Mouse (Mus musculus): Measurements from ENCODE around the gene Cd2ap.
"Not testable (repeated sequence)": the region's sequence is repeated elsewhere in the genome, so short reads cannot be mapped to it uniquely, and the experiment has no call there.

The Cd2ap gene

GRCm38 (mm10) chr17:42876001-42876903 is at the start of gene Cd2ap:
Gene Cd2ap (minus strand): TSS chr17:42876665.
- peak; percentile 100 for DNase-seq

GRCm38 (mm10) chr17:42924731-42925130 is 48.3 kb upstream of the Cd2ap start:
- peak; percentile 6 to 14 for DNase-seq

DNA sequence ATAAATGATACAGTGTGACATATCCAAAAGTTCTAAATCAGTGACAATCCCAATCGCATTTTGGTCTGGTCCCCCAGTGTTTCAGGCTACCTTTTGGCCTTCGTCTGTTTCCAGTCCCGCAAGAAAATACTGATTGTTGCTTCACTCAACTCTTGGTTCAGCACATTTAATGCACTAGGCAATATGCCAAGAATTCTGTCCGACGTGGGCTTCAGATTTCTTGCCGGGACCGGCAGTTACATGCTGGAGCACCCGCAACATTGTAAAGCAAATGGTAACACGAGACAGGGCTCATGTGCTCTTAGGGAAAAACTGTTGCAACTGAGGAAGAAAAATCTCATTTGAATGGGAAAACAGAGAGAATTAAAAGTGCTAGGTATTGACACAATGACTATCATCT is 42.3 kb upstream of the Cd2ap start:
- no peak for DNase-seq

DNA sequence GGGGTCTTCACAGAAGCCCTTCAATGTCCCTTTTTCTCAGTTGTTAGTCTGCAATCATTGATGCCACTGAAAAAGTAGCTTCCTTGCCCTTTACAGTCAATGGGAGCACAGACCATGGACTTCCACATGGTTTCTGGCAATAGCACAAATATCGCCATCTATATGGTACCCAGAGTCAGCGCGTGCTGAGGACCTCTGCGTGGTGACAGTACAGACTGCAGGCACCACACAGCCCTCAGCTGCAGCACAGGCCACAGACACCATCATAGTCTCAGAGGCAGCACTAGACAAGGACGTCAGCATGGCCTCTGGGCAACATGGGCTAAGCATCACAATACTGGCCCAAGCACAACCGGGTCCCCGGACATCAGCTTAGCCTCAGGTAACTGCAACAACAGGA is 38.3 kb upstream of the Cd2ap start:
- no peak for DNase-seq

DNA sequence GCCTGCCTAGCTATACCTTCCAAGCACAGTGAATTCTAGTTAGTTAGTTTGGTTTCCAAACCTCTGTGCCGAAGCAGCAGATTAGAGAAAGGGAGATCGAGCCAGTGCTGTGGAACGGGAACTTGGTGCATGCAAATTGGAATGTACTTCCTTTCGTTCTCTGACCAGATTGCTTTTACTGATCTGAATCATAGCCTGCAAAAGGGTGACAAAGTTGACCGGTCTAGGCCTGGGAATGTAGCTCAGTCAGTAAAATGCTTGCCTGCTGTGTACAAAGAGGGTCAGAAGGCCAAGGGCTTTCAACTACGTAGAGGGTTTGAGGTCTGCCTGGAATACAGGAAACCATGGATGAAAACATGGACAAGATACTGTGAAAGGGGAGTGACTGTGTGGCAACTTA is 35.7 kb upstream of the Cd2ap start:
- peak in 1 of 2 experiments; percentile 15 for DNase-seq

- no peak for DNase-seq
Observed at GRCm38 (mm10) chr17:42910476-42910875, 34.0 kb upstream of the Cd2ap start.

DNA sequence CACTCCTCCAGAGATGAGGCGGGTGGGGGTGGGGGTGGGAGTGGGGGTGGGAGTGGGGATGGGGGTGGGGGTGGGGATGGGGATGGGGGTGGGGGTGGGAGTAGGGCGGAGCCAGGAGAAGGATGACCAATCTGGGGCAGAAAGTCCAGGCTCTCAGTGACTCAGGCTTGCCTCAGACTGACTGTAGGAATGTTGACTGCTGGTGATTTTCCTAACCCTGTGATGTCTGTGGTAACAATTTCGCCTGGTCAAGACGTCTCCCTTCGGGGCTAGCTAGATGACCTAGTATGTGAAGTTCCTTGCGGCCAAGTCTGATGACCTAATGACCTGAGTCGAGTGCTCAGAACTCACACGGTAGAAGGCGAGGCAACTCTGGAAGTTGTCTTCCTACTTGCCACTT is 32.9 kb upstream of the Cd2ap start:
- no peak for DNase-seq

DNA sequence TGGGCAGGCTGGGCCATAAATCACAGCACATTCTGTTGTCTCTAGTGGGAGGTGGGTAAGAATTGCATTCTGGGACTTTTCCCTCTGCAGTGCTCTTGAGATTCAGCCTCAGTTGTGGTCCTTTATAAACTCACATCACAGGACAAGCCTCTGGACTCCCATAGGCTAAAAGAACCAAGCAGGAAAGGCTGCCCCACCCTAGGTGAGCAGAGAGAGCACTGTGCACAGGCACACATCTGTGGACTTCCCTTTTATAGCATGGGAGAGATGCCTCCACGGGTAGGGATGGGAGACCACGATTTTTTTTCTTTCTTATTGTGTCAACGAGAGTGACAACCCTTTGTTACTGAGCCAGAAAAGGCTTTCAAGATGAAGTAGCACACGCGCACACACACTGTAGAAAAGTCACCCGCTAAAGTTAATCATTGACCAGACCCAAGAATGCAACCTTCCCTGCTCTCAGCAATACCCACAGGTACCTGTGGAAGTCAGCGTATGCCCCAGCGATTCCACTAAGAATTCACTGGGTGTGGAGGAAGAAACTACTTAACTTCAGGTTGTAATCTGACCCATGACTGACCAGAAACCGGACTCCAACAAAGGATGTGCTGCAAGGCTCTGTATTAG is 32.4 kb upstream of the Cd2ap start:
- DNase-seq: no peak

DNA sequence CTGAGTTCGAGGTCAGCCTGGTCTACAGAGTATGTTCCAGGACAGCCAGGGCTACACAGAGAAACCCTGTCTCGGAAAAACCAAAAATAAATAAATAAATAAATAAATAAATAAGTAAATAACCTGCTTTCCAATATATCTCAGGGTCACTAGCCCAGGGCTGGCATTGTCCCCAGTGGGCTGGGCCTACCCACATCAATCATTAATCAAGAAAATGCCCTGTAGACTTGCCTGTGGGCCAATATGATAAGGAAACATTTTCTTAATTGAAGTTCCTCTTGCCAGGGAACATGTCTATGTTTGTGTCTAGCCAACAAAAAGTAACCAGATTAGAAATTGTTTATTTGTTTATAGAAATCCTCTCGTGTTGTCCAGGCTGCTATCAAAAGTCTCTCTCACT is 31.7 kb upstream of the Cd2ap start:
- DNase-seq: no peak

GRCm38 (mm10) chr17:42906456-42906855 is 30.0 kb upstream of the Cd2ap start:
- DNase-seq: not testable (repeated sequence)

DNA sequence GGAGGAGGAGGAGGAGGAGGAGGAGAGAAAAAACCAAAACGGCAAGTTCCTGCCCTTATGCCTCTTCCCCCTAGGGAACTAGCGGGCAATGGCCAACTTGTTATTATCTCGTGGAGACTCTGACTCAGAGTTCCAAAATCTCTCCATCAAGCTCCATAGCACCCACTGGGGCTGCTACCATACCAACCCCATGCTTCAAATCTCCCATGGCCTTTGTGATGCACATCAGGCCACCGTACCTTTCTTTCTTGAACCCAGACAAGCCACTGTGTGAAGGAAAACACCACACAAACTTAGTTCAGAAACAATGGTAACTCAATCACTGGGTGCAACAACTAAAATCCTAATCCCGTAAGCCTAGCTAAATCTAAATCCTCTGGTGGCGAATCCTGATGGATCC is 29.5 kb upstream of the Cd2ap start:
- no peak for DNase-seq

DNA sequence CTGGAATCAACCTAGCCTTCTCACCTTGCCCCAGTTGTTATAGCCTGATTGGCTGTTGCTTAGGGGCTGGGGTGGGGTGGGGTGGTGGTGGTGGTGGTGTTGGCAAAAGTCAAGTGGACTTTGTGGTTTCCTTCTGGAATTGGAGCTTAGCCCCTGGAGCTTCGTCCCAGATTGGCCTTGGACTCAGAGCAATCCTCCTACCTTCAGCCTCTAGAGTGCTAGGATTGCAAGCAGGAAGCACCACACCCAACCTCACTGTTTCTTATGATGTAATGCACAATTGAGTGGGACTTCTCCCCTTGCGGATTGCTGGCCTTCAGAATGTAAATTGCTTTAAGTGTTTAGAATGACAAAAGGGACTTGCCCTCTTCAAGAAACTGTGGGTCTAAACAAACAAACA is 24.3 kb upstream of the Cd2ap start:
- DNase-seq: no peak

DNA sequence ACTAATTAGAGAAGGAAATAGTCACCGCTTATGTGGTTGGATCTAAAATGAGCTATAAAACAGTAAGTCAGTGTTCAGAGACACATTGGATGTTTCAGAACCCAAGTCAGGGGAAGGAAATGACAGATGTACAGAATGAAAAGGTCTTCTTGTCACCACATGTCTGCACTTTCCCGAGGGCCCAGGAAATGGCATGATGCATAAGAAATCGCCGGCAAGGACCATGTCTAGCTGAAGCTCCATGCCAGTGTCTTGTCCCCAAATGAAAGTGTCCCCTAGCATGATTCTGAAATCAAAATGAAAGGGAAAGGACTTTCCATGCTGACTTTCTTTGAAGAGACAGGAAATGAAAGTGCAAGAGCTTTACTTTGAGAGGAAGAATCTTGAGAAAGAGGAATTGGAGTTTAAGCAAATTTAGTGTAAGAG is 10.8 kb upstream of the Cd2ap start:
- peak; percentile 52 to 53 for DNase-seq

DNA sequence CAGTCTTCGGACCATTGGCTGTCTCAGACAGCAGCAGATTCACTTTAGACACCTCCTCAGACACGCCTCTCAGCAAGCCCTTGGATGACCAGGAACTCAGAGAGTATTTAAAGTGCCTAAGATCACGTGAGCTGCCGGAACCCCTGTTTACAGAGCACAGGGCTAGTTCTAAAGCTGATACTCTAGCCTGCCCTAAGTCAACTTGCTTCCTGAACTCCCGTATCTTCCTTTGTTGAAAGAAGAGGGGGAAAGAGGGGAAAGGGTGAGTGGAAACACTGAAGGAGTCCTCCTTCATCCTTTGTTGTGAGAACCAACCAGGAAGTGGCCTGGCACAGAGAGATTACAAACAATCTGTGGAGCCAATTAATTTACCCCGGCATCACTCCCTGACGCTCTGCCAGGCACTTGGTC is 8.6 kb upstream of the Cd2ap start:
- DNase-seq: no peak

DNA sequence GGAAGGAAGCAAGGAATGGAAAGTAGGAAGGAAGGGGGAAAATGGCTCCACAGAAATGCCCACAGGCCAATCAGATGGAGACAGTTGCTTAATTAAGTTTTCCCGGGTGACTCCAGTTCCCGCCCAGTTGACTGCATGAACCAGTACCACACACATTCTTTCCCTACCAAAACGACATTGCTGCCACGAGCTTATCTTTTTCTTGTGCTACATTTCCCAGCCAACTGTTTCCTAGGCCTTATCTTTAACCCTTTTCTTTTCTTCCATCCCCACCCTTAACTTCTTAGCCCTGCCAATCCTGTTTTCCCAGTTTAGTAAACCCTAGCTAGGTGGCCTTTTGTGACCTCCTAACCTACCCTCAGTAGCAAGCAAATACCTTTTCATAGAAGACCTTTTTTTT is 7.9 kb upstream of the Cd2ap start:
- DNase-seq: no peak

GRCm38 (mm10) chr17:42883769-42884168 is 7.3 kb upstream of the Cd2ap start:
- DNase-seq: peak in 1 of 2 experiments; percentile 14

DNA sequence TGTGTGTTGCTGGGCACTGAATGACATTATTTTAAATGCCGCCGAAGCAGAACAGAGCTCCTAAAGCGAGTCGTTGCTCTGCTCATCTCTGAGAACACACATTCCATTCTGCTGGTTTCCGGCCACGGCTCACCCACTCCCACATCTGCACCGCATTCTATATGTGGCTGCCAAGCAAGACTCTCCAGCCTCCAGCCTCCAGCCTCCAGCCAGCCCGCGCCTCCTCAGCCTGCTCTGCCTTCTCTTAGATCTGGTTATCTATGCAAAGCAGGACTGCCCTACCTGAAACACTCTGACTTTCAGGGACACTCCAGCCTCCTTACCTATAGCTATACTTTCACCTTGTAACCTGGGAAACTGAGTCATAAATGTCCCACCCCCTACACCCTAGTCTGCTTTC is 6.8 kb upstream of the Cd2ap start:
- DNase-seq: peak in 1 of 2 experiments; percentile 15

GRCm38 (mm10) chr17:42882873-42883272 is 6.4 kb upstream of the Cd2ap start:
- peak; percentile 38 to 46 for DNase-seq

DNA sequence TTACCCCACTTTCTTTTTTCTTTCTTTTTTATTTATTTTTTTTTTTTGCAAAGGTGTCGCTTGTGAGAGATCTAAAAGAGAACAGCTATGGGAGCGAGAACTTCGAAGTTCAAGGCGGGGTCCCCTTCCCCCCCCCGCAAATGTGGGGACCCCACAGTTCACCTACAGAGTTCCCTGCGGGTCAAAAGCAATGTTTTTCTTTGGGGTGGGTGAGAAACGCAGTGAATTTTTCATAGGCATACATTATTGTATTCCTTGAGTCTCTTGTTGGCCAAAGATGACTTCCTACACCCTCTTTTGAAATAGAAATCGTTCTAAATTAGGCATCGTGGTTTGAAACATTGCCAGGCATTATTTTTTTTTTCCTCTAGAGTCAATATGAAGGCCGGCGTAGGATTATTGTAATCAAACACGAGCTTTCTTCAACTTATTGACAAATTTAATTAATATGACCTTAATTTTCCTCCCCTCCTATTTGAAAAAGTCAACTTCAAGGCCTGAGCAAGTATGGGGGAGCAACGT is 500 bp upstream of the Cd2ap start:
- DNase-seq: no peak

- peak in 1 of 2 experiments; percentile 68 for DNase-seq
Observed at GRCm38 (mm10) chr17:42875571-42876000, 879 bp downstream of the Cd2ap start.

DNA sequence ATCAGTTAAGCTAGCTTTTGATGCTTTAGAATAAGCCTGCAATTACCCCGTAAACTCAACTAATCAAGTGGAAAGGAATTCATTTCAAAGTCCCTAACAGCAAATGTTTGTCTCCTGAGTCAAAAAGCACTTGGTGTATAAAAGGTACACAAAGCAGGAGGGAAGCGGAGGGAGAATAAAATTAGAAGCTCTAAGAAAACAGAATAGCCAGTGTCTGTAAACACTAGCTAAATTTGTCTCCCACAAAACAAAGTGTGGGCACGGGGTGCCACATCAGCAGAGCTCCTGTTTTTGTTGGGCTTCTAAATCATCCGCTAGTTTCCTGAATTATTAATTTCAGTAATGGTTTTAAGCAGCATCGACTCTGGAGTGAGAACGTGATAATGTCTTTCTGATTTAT is 1.4 kb downstream of the Cd2ap start:
- no peak for DNase-seq

DNA sequence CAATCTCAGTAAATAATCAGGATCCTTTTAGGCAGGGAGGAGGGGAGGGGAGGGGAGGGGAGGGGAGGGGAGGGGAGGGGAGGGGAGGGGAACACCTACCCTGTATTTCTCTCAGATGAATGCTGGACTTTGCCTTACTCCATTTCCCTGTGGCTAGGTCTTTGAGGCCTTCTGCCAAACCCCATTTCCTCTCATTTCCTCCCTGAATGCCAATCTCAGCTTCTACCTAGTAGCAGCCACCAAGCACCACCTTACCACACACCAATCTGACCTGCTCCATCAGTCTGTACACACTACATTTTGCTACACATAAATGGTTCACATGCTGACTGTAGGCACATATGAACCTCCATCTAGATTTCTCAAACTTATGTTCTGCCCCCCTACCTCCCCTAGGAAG is 6.0 kb downstream of the Cd2ap start:
- no peak for DNase-seq

- no peak for DNase-seq
Observed at GRCm38 (mm10) chr17:42863186-42863585, 13.3 kb downstream of the Cd2ap start.

DNA sequence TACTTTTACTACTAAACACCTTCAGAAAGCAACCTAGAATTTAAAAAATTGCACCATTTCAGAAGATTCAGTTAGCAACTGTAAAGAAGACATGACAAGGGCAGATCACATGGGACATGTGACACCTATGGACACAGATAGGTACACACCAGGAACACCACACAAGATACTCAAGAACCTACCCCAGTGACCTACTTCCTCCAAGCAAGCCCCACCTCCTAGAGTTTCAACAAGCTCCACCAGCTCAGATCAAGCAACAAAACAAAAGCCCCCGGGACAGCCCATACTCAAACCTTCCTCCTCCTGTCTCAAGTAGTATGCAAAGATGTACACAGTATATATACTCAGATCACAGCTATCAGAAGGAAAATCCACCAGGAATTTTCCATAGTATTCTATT is 16.1 kb downstream of the Cd2ap start:
- DNase-seq: peak; percentile 39 to 58

Data from B cell, adult 2 months (primary cell).